Mouse (Mus musculus) lung, postnatal 0 days (tissue): ENCODE results near the gene Prss27.

Experiments
- CTCF ChIP-seq: IDR thresholded peaks from 2 replicates; pipeline ENCODE4 v1.5.1; 2016; ENCODE audit warnings: antibody characterized with exemption, mild to moderate bottlenecking
- EP300 ChIP-seq: IDR thresholded peaks from 2 replicates; pipeline ENCODE4 v1.6.1; 2016; ENCODE audit warnings: antibody characterized with exemption, mild to moderate bottlenecking, control low read depth

DNA sequence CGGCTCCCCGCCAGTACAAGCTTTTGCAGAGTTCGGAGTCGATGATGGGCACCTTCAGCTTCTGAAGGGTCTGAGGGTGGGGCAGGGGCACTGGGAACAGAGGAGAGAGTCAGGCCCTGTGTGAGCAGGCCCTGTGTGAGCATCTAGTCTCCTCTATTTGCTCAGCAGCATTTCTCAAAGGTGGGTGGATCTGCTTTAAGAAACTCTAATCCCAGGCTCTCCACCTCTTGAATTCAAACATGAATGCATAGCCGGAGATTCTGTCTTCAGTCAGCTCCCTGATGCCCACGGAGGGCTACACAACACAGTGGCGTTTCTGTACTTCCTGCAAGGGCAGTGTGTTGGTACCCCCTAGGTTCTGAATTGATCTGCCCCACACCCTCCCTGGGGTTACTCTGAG, 43.3 kb upstream of the Prss27 start:
- TF ChIP-seq CTCF: no peak
- TF ChIP-seq EP300: no peak
